Mouse (Mus musculus) T-helper 2 cell (primary cell): ENCODE measurements around the gene Fcor.

Experiments
- in situ Hi-C: fragments of 300-600 bp; cut with MboI, MseI; formaldehyde crosslinking; loops from one replicate; pipeline ENCODE4 v1.15.1; 2025; ENCODE audit warnings: high pct_unique_total_duplicates

Gene Fcor

DNA sequence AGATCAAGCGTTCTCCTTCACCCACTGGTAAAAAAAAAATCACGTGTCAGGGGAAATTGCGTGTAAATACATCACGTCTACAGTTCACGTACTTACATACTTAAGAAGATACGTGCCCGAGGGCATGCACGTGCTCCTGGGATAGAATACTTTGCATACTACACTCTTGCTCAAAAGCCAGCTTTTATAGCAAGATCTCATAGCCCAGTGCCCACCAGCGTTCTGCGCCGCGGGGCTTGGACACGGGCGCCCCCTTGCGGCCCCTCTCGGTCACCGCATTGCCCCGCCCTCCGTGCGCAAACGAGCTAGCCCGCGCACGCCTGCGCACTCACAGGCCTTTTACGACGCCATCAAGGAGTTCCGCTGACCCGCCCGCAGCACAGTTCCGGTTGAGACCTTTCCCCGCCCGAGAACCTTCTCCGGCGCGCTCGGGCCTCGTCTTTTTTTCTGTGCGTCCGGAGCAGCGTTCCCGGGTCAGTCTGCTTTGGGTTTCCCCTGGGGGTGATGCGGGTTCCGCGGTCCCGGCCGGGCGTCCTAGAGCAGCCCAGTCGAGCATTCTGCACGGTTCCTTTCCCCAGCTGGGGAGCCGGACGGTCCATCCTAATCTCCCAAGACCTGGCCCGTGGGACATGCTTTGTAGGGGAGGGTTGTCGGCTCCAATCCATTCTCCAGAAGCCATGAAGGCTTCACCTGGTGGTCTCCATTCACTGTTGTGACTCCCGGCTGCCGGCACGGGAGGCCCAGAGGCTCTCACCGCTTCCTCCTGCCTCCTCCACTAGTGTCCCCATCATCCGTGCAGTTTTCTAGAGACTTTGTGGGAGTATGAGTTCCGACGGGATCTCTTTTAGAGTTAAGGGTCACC lies 4.2 kb upstream of the Fcor start, which contains the start of gene Trappc5:
Gene Trappc5, plus strand, starts transcription at position 169 of the 862 bp plus-strand sequence.
- in situ Hi-C loops = loop anchor here (10.0 kb wide), 2 partner anchors 212 to 452 kb away; partner anchors contain the start of gene Pex11g

DNA sequence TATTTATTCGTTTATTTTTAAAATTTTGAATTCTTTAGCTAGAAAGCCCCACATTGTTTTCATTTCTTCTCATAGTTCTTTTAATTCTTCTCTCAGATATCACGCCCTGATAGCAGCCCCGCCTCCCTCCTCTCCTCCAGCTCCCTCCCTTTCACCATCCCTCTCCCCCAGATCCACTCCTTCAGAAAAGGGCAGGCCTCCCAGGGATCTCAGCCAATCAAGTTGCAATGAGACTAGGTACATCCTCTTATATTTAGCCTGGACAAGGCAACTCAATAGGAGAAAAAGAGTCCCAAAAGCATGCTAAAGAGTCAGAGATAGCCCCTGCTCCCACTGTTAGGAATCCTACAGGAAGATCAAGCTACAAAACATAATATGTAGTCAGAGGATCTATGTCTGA lies 2.5 kb upstream of the Fcor start:
- in situ Hi-C loops = loop anchor here (5.0 to 10.0 kb wide), 3 partner anchors 37 to 450 kb away; partner anchors contain the start of gene Pex11g

DNA sequence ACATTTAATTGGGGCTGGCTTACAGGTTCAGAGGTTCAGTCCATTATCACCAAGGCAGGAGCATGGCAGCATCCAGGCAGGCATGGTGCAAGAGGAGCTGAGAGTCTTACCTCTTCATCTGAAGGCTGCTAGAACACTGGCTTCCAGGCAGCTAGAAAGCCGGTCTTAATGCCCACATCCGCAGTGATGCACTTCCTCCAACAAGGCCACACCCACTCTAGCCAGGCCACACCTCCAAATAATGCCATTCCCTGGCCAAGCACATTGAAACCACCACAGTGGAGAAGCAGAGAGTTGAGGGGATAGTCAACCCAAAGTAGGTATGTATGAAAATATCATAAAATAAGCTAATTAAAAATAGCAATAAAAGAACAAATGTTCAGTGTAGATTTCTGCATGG lies 1.8 kb downstream of the Fcor start:
- in situ Hi-C loops = loop anchor here (5.0 to 10.0 kb wide), 3 partner anchors 33 to 446 kb away; partner anchors contain the start of gene Pex11g

DNA sequence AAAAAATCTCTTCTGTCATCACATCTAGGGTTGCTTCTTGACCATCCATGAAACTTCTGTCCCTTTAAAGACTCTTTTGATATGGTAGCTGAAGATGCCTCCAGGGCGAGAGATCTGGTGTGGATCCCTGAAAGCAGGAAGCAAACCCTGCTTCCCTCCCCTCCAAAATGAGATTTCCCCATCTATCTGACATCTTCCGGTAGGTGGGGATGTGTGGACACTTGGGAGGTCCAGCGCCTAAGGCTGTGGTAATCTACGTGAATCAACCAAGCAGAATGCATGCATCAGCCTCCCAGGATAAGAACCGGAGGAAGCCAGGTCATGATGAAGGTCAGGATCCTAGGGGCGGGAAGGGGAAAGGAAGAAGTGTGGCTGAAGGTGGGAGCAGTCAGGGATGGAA lies 6.7 kb downstream of the Fcor start, which contains the start of gene Mcemp1:
Gene Mcemp1, plus strand, starts transcription at position 248 of the 400 bp plus-strand sequence.
- in situ Hi-C loops = no loop called here

DNA sequence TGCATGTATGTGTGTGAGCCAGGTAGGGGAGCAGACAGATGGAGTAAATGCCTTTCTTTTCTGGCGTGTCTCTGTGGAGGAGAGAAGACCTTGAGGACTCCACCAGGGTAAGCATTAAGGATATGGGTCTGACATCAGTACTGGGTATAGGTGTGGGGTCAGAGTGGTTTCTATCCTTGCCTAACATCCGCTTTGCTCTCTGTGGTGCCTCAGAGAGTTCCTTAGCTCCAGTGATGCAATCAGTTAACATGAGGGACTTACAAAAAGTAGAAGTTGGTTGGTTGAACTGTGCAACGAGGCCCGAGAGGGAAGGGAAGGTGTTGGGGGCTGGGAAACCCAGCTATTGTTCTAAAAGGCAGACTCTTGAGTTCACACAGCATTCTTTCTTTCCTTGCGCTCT lies 7.8 kb downstream of the Fcor start:
- in situ Hi-C loops = no loop called here

DNA sequence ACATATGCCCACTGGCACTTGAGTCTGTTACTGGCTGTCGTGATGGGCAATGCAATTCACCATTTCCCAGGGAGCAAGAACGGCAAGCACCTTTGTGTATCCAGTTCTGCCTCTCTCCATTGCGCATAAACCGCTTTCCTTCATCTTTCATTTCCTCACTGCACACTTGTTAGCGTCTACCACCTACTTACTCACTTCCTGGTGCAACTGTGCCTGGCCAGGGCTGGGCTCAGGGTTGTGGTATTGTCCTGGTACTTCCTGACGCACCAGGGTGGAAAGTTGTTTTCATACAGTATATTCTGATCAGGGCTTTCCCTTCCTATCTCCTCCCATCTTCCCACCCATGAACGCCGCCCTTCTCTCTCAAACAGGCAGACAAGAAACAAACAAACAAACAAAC lies 11.3 kb downstream of the Fcor start:
- in situ Hi-C loops = no loop called here

DNA sequence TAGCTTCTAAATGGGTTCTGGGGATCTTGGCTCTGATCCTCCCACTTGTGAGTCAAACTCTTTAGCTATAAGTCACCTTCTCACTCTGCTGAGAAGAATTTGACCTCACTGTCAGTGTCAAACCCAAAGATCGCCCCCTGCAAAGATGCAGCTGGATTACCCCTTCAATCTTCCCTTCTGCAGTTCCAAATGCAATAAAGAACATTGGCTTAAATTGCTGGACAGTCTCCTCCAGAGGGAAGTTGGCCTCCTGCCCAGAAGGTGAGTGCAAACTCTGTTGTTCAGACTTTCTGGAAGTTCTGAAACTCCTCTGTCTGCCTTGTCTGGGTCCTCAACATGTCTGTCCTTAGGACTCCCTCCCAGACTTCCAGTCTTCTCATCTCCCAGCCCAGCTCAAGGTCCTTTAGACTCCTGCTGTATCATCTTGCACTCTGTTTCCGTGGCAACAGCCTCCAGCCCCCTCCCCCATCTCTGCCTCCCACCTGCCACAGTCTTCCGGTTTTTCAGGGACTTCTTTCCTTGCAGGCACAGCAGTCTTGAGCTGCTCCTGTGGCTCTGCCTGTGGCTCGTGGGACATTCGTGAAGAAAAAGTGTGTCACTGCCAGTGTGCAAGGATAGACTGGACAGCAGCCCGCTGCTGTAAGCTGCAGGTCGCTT lies 15.3 kb downstream of the Fcor start:
- in situ Hi-C loops = no loop called here

DNA sequence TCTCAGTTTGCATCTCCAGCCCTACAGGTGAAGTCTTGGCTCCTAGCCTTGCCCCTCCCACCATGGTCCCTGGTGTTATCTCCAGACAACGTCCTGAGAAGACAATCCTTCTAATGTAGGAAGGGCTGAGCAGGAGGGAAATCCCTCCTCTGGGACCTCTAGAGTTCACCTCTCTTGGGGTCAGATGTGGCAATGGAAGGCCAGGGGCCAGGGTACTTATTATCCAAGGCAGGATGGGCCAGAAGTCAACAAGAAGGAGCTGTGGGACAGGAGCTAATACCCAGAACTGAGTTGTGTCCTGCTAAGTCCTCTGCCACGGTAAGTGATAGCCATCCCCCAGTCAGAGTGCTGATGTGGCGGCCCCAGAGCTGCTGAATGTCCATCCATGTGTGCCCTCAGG lies 16.6 kb downstream of the Fcor start, which contains the start of gene Retn:
Gene Retn, plus strand, starts transcription at position 245 of the 400 bp plus-strand sequence.
- in situ Hi-C loops = no loop called here

DNA sequence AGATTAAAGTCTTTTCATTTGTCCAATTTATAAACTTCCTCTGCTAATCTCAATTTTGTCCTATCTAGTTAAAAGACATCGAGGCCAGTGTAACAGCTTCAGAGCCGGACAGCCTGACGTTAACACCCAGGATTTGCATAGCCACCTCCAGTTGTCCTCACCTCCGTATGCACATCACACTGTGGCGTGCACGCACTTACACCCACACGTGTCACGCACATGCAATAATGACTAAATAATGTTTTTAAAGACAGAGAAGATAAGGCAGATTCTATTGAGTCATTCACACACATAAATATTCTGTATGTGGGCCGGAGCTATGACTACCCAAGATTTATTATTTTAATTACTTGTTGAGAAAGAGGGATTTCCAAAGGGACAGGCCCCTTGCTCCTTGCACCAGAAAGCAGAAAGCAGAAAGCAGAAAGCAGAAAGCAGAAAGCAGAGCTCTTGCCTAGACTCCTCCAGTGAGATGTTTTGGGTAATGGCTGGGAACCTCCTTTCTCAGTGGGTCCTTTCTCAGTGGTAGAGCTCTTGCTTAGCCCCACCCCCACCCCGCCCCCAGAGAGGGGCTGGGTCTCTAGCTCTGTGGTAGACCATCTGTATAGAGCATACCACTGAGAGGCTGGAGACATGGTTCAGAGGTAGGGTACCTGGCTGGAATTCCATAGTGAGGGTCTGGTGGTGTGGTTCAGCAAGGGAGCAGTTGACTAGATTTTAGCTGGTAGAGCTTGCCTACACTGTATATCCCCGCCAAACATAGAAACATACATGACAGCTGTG lies 17.2 kb downstream of the Fcor start:
- in situ Hi-C loops = no loop called here

DNA sequence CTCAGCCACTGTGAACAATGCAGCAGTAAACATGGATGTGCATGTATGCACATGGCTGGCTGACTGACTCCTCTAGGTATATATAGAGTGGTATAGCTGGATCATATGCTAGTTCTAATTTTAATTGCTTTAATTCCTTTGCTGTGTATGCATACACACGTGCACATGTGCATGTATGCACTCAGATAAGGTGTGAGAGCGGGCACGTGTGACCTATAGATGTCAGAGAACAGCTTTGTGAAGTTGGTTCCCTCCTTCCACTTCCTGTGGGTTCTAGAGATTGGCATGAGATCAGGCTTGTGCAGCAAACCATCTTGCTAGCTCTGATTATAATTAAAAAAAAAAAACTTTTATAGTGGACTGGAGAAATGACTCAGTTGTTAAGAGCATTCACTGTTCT lies 19.3 kb downstream of the Fcor start:
- in situ Hi-C loops = no loop called here

DNA sequence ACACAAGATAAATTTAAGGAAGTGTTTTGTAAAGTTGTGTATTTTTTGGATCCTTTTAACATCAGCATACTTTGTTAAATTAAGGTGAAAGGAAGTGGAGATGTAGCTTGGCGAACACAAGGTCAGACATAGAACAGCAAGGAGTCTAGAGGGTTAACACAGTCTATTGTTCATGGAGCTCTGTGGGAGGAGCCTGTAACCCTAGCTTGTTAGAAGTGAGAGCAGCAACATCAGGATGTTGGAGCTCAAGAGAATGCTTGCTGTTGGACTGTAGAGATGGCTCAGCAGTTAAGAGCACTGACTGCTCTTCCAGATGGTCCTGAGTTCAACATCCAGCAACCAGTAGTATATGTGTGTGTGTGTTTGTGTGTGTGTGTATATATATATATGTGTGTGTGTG lies 23.2 kb downstream of the Fcor start:
- in situ Hi-C loops = no loop called here

DNA sequence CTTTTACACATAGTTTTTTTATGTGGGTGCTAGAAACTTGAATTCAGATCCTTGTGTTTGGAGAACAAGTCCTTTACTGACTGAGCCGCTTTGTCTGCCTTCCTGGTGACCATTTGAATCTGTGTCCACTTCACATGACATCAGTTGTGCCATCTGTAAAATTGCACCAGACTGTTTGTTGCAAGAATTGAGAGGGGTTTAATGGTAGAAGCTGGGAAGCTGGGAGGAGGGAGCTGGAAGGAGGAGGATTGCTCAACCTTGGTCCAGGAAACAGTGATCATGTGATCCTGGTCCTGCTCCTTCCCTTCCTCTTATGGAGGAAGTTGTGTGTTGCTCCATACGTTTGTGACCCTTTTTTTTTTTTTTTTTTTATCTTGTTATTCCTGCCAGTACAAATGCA lies 23.9 kb downstream of the Fcor start:
- in situ Hi-C loops = no loop called here

DNA sequence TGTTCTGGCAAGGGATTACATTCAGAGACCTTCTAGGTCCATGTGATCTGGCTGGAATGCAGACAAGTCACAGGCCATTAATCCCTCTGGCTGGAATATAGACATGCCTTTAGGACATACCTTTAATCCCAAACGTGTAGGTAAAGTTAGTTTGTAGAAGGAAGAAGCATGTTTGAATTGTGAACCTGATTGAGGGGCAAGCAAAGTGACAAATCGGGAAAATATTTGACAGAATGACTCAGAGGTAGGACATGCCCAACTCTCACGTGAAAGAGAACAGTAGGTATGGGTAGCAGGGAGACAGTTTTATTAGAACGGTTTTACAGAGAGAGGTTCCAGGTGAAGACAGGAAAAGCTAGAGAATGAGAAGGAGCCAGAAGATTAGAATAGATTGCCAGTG lies 24.6 kb downstream of the Fcor start:
- in situ Hi-C loops = no loop called here

DNA sequence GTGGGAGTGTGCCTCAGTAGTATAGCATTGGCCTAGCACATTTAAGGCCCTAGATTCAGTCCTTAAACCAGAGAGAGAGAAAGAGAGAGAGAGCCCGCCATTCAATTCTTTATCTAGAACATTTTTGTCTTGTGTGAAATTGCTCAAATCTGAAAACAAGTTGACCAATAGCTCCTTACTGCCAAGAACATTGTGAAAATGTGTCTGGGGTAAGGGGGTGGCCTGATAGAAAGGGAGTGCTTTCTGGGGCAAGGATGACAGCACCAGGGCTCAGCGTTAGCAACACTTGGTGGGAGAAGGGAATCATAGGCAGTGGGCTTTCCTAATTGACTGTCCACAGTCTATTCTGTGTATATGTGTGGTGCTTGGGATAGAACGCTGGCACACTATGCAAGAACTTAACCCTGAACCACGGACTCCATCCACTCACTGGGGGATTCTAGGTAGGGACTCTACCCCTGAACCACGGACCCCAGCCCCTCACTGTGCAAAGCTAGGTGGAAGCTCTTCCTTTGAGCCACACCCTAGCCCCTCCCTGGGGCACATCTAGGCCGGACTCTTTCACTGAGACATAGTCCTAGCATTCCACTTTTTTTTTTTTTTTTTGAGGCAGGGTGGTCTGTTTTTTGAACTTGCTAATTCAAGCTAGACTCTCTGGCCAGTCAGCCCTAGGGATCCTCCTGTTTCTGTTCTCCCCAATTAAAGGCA lies 25.2 kb downstream of the Fcor start:
- in situ Hi-C loops = no loop called here

DNA sequence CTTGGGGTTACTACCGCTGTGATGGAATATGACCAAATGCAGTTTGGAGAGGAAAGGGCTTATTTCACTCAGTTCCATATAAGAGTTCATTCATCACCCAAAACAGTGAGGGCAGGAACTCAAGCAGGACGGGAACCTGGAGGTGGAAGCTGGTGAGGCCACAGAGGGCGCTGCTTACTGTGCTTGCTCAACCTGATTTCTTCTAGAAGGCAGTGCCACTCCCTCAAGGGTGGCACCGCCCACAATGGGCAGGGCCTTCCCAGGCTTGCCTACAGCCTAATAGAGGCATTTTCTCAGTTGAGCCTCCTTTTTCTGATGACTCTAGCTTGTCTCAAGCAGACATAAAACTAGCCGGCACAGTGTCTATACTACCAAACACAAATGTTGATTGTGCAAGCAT lies 26.4 kb downstream of the Fcor start:
- in situ Hi-C loops = no loop called here

DNA sequence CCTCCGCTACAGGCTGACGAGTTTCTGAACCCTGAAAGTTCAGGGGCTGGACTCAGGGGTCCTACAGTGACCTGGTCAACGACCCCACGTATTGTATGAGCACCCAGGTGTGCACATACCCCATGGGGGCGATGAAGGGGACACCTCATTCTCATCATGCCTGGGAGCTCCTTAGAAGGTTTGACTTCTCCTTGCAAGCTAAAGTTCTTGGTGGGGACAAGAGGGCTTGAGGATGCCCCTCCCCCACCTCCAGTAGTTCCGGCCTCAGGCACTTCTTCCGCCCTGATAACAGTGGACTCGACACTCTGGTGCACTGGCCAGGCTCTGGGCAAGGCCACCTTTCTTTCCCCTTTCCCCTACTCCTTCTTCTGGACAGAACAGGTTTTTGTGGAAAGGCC lies 40.7 kb downstream of the Fcor start:
- in situ Hi-C loops = loop anchor here (5.0 kb wide), 1 partner anchor 531 kb away; no protein-coding TSS in a partner anchor

DNA sequence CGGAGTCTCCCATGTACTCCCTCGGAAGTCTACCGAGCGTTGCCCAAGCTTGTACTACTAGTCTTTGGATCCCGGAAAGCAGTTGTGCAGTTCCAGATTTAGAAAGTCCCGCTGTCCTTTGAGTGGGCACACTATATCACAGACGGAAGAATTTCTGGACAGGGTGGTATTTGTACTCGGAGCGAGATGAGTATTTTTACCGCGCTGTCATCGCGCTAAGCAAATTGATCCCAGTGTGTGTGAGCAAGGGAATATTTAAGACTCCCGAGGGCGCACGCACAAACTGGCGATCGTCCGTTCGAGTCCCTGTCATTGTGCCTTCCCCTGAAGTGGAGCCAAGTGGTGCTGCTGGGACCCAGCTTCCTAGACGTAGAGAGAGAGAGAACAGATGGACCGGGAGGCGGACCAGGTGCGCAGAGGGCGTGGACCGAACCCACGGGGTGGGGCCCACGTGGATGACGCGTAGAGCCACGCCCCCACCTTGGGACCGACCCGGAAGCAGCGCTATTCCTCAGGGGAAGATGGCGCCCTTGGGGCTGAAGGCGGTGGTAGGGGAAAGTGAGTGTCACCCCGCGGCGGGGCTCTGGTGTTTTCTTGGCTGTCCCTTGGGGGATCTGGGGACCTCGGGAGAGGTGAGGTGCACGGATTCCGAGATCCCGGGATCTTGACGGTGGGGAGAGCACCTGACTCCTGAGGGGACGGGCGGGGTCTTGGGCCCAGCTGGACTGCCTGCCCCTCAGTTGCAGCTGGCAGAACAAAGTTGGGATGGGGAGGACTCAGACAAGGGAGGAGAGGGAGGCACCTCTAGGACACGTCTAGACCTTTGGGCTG lies 41.3 kb downstream of the Fcor start, which contains the start of gene Stxbp2:
Gene Stxbp2, plus strand, starts transcription at position 309 of the 831 bp plus-strand sequence.
- in situ Hi-C loops = loop anchor here (5.0 kb wide), 1 partner anchor 531 kb away; no protein-coding TSS in a partner anchor

DNA sequence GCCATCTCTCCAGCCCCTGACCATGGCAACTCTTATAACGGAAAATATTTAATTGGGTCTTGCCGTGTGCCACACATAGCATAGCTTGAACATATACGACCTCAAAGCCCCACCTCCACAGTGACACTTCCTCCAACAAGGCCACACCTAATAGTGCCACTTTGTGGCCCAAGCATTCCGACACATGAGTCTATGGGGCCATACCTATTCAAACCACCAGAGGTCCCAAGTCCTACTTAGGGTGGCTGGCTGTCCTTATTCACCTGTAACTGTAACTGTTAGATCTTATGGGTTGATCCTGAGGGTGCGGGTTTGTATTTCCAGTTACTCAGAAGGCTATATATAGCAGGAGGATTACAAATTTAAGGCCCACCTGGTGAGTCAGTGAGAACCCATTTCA lies 44.1 kb downstream of the Fcor start:
- in situ Hi-C loops = no loop called here

DNA sequence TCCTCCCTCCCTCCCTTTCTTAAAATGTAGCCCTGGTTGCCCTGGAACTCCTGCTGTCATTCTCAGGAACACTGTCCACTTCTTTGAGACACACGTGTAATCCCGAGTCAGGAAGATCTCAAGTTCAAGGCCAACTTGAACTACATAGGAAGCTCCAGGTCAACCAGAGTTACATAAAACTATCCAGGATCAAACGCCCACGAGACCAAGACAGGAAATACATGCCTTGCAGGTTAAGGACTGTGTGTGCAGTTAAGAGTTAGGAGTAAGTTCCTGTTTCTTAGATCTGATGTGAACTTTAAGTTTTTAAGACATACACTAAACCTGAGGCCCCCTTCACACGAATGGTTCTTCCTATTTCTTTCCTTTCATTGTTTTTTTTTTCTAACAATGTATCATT lies 45.2 kb downstream of the Fcor start:
- in situ Hi-C loops = no loop called here

DNA sequence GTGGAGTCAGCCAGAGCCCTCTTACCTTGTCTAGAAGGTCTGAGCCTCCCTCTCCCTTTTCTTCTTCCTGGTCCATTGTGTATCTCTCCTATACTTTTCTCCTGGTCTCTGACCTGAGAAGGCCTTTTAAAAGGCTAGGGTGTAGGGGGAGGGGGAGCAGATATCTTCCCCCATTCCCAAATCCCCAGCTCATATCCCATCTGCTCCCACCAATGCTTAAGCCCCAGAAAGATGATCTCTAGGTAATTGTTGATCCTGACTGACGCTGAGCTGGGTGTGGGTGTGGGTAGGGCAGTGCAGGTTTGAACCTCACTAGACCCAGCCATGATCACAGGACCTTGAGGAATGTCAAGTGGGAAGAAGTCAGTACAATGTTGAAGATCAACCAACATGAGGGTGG lies 46.7 kb downstream of the Fcor start, which contains the start of gene Pcp2:
Gene Pcp2, minus strand, starts transcription at position 101 of the 400 bp plus-strand sequence.
- in situ Hi-C loops = no loop called here
